Mouse (Mus musculus): ENCODE measurements around the gene Tnfsf4.

Gene Tnfsf4

DNA sequence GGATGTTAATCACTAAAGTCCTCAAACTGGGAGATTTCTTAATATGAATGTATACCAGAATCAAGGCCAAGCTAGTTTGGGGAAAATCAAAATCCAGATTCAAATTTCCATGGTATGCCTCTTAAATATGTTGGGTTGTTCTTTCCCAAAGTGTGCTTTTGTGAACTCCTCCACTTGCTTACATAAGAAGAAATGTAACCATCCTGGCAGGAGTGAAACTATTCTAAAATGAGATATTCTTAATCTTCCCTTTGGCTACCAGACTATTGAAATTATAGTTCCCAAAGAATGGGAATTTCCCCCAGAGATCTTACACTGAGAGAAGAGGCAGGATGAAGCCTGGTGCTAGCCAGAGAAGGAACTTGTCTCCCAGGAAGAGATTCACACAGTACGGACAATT lies 57.0 kb downstream of the Tnfsf4 start:
- intact Hi-C loops (cut with DNase I): no loop called here

- intact Hi-C loops (cut with DNase I): no loop called here
Measured at GRCm38 (mm10) chr1:161463388-161464085, 68.3 kb downstream of the Tnfsf4 start.
